13 mouse cellular contexts compared by ENCODE assay signal in the genomic region with DNA sequence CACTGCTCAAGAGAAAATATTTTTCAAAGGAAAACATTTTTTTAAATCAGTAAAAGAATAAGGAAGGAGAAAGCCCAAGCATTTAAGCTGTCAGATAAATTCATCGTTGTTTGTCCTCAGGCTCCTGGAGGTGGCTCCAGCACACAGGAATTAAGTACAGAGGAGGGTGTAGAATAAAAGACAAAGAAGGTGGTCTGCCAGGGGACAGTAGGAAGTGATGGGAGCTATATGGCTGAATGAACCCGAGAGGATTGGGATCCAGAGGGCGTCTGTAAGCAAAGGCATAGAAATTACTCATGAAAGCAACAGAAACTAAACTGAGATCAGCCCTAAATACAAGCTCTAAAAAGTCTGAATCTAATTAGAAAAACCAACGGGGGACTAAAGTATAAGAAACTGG.
DNase-seq lines count a peak whose midpoint lies in the region; ATAC-seq lines count a peak whose summit lies in the region.
"Had no signal": no experiment of that assay in that cellular context is flagged by ENCODE, and none has a peak within 500 bp of the region (broad histone marks: within the 10 kb centered on the region; RNA-seq: fewer than 3 reads in every experiment).

No protein-coding gene starts in this region.

- no peak overlapping the region for H3K9ac ChIP-seq in embryonic facial prominence, embryonic 12.5 days
- no peak overlapping the region for H3K9ac ChIP-seq in hindbrain, embryonic 16.5 days (ENCODE audit: low read depth, low read length)
- no peak overlapping the region for H3K9ac ChIP-seq in midbrain, embryonic 14.5 days (replicated peaks; ENCODE audit: low read length)
- H3K9ac ChIP-seq: liver, embryonic 13.5 days had no signal

- peak overlapping the region; percentile 69 for H3K27ac ChIP-seq in embryonic facial prominence, embryonic 10.5 days (replicated peaks)
- peak overlapping the region; percentile 84 for H3K27ac ChIP-seq in embryonic facial prominence, embryonic 12.5 days
- peak overlapping the region; percentile 68 for H3K27ac ChIP-seq in hindbrain, embryonic 16.5 days (ENCODE audit: low read depth, low read length)
- peak overlapping the region; percentile 49; the same call in 1 of the 2 replicates for H3K27ac ChIP-seq in midbrain, embryonic 14.5 days (replicated peaks; ENCODE audit: low read depth, low read length)
- H3K27ac ChIP-seq: kidney, postnatal 0 days; liver, embryonic 13.5 days had no signal

- peaks cover 42% of the 10 kb centered on the region for H3K4me1 ChIP-seq in embryonic facial prominence, embryonic 10.5 days
- H3K4me1 ChIP-seq in embryonic facial prominence, embryonic 12.5 days, result peaks cover 21% of the 10 kb centered on the region
- H3K4me1 ChIP-seq in hindbrain, embryonic 16.5 days (ENCODE audit: control insufficient read depth, insufficient read depth, low read depth, low read length), result peaks cover 7% of the 10 kb centered on the region
- peaks cover 20% of the 10 kb centered on the region for H3K4me1 ChIP-seq in midbrain, embryonic 14.5 days (ENCODE audit: control insufficient read depth, insufficient read depth, low read length)
- H3K4me1 ChIP-seq: liver, embryonic 13.5 days had no signal

- no peak for DNase-seq in embryonic facial prominence, embryonic 10.5 days (ENCODE audit: low spot score)
- DNase-seq in midbrain, embryonic 14.5 days, result peak; percentile 36
- no peak for DNase-seq in cerebellum, postnatal 4 days (ENCODE audit: low spot score in 2 of 2)
- DNase-seq in left cerebral cortex, adult 8-10 months (ENCODE audit: low spot score in 2 of 2), result no peak
- DNase-seq: layer of hippocampus, postnatal 36 days; liver, embryonic 13.5 days; lung, postnatal 10 days had no signal

- WGBS in embryonic facial prominence, embryonic 10.5 days, result 15% methylated on average over 4 of the region's 4 CpGs
- WGBS in embryonic facial prominence, embryonic 12.5 days, result 12% methylated on average over 4 of the region's 4 CpGs
- 20% methylated on average over 4 of the region's 4 CpGs for WGBS in hindbrain, embryonic 16.5 days
- WGBS in midbrain, embryonic 14.5 days, result 2% methylated on average over 4 of the region's 4 CpGs

- no peak for ATAC-seq in embryonic facial prominence, embryonic 12.5 days (ENCODE audit: insufficient number of reproducible peaks, insufficient read depth, low FRiP score, low TSS enrichment)
- peak; percentile 74 for ATAC-seq in hindbrain, embryonic 16.5 days
- peak; percentile 40; the same call in 1 of the 2 replicates for ATAC-seq in midbrain, embryonic 14.5 days (ENCODE audit: low FRiP score, low TSS enrichment)
- no peak for ATAC-seq in activated CD4-positive, CD25-positive, alpha-beta regulatory T cell, adult 4 months

- no peaks in the 10 kb centered on the region for H3K9me3 ChIP-seq in embryonic facial prominence, embryonic 10.5 days
- H3K9me3 ChIP-seq in embryonic facial prominence, embryonic 12.5 days, result no peaks in the 10 kb centered on the region
- H3K9me3 ChIP-seq in hindbrain, embryonic 16.5 days (ENCODE audit: control insufficient read depth, low read length), result no peaks in the 10 kb centered on the region
- H3K9me3 ChIP-seq in midbrain, embryonic 14.5 days (ENCODE audit: control insufficient read depth, low read length), result no peaks in the 10 kb centered on the region
- H3K9me3 ChIP-seq: liver, embryonic 13.5 days had no signal

- H3K4me2 ChIP-seq in embryonic facial prominence, embryonic 12.5 days (replicated peaks), result 0 out of 2 replicates have a peak overlapping the region, but pooled peaks have one; percentile 7
- H3K4me2 ChIP-seq in hindbrain, embryonic 16.5 days (ENCODE audit: low read length), result no peak overlapping the region
- H3K4me2 ChIP-seq in midbrain, embryonic 14.5 days (ENCODE audit: low read length), result no peak overlapping the region
- H3K4me2 ChIP-seq: liver, embryonic 13.5 days had no signal

- no peaks in the 10 kb centered on the region for H3K36me3 ChIP-seq in embryonic facial prominence, embryonic 10.5 days (replicated peaks)
- no peaks in the 10 kb centered on the region for H3K36me3 ChIP-seq in embryonic facial prominence, embryonic 12.5 days
- H3K36me3 ChIP-seq in hindbrain, embryonic 16.5 days (ENCODE audit: control insufficient read depth, insufficient read depth, low read length), result no peaks in the 10 kb centered on the region
- H3K36me3 ChIP-seq in midbrain, embryonic 14.5 days (ENCODE audit: control insufficient read depth, insufficient read depth, low read length), result no peaks in the 10 kb centered on the region
- H3K36me3 ChIP-seq: liver, embryonic 13.5 days had no signal

- H3K27me3 ChIP-seq in embryonic facial prominence, embryonic 10.5 days (replicated peaks; ENCODE audit: low read depth, poor library complexity, severe bottlenecking), result peaks cover 15% of the 10 kb centered on the region
- H3K27me3 ChIP-seq in embryonic facial prominence, embryonic 12.5 days, result no peaks in the 10 kb centered on the region
- H3K27me3 ChIP-seq in hindbrain, embryonic 16.5 days (replicated peaks; ENCODE audit: control insufficient read depth, insufficient read depth, low read length), result no peaks in the 10 kb centered on the region
- H3K27me3 ChIP-seq in midbrain, embryonic 14.5 days (ENCODE audit: control insufficient read depth, insufficient read depth, low read length), result no peaks in the 10 kb centered on the region
- H3K27me3 ChIP-seq: CH12.LX; liver, embryonic 13.5 days had no signal

- H3K4me3 ChIP-seq in embryonic facial prominence, embryonic 10.5 days, result no peak overlapping the region
- H3K4me3 ChIP-seq in embryonic facial prominence, embryonic 12.5 days, result no peak overlapping the region
- no peak overlapping the region for H3K4me3 ChIP-seq in hindbrain, embryonic 16.5 days (ENCODE audit: low read length)
- no peak overlapping the region for H3K4me3 ChIP-seq in midbrain, embryonic 14.5 days (replicated peaks; ENCODE audit: low read depth, low read length)
- H3K4me3 ChIP-seq: erythroblast, embryonic 14.5 days; liver, embryonic 13.5 days had no signal

Comparison
In these comparisons a context has a peak if more than half of its experiments do, and no peak if none do; other contexts are left out.
1. ATAC-seq: peak in hindbrain, embryonic 16.5 days (single experiment) and midbrain, embryonic 14.5 days (single experiment); none in embryonic facial prominence, embryonic 12.5 days (single experiment) and activated CD4-positive, CD25-positive, alpha-beta regulatory T cell, adult 4 months (single experiment).
2. Peak in every context shown above with its lines, with median percentiles within 50 percentile points of each other: H3K27ac ChIP-seq.